Mouse (Mus musculus) liver, embryonic 14.5 days (tissue): ENCODE measurements around the gene Lzts2. TPM values are rescaled to one million over a fixed set of nuclear protein-coding genes. Genes with fewer than 3 reads are reported as not detected.
"Not testable (repeated sequence)": the region's sequence is repeated elsewhere in the genome, so short reads cannot be mapped to it uniquely, and the experiment has no call there.

Experiments
- ATAC-seq: fragments of 200-750 bp; cut with Nextera tagmentation; 2 replicates; pipeline ENCODE4 v1.8.0; 2017; ENCODE audit warnings: moderate number of reproducible peaks, mild to moderate bottlenecking, moderate library complexity; ENCODE audit not compliant: insufficient read depth
- DNase-seq, 3 experiments: peaks; one replicate each; pipeline ENCODE4 v3.0.0-alpha.2; 2012 to 2013; ENCODE audit warnings: low read depth in 3 of 3, low spot score in 3 of 3
- H3K27ac ChIP-seq: fragments of 300-500 bp; sonication (generic); 2 replicates; pipeline ENCODE4 v1.5.1; 2014; ENCODE audit warnings: moderate library complexity, mild to moderate bottlenecking, control low read depth, inconsistent platforms
- H3K27me3 ChIP-seq: fragments of 300-500 bp; sonication (generic); 2 replicates; pipeline ENCODE4 v1.6.1; 2014; ENCODE audit warnings: mild to moderate bottlenecking, low read length, moderate library complexity; ENCODE audit not compliant: control insufficient read depth, insufficient read depth
- H3K36me3 ChIP-seq: fragments of 300-500 bp; sonication (generic); replicated peaks from 2 replicates; pipeline ENCODE4 v1.6.1; 2014; ENCODE audit warnings: low read depth; ENCODE audit not compliant: control insufficient read depth, insufficient read depth
- H3K4me1 ChIP-seq, 2 experiments: fragments of 200-500 bp in 1 of 2; fragments of 300-500 bp in 1 of 2; sonication (generic) in 1 of 2; replicated peaks; 2 replicates each; pipeline ENCODE4 v1.6.1; 2012 to 2014; ENCODE audit warnings: antibody characterized with exemption in 1 of 2, inconsistent platforms in 1 of 2, low read length in 1 of 2; ENCODE audit not compliant: control insufficient read depth in 2 of 2, insufficient read depth in 2 of 2
- H3K4me2 ChIP-seq: fragments of 300-500 bp; sonication (generic); 2 replicates; pipeline ENCODE4 v1.6.1; 2014; ENCODE audit warnings: low read depth, mild to moderate bottlenecking, control low read depth, moderate library complexity
- H3K4me3 ChIP-seq, 2 experiments: fragments of 200-500 bp in 1 of 2; fragments of 300-500 bp in 1 of 2; sonication (generic) in 1 of 2; 2 replicates each; pipeline ENCODE4 v1.5.1; 2012 to 2014; ENCODE audit warnings: low read depth in 2 of 2, low read length in 2 of 2, mild to moderate bottlenecking in 2 of 2, control low read depth in 1 of 2, inconsistent platforms in 1 of 2, moderate library complexity in 1 of 2; ENCODE audit not compliant: insufficient read depth in 1 of 2
- H3K9ac ChIP-seq: fragments of 300-500 bp; sonication (generic); replicated peaks from 2 replicates; pipeline ENCODE4 v1.6.1; 2014; ENCODE audit warnings: mild to moderate bottlenecking, control low read depth, moderate library complexity
- H3K9me3 ChIP-seq: fragments of 300-500 bp; sonication (generic); 2 replicates; pipeline ENCODE4 v1.6.1; 2016; ENCODE audit warnings: low read length, mixed read lengths; ENCODE audit not compliant: control insufficient read depth
- CTCF ChIP-seq: IDR thresholded peaks from 2 replicates; pipeline ENCODE4 v1.5.1; 2016; ENCODE audit warnings: antibody characterized with exemption, low read depth, control low read depth
- EP300 ChIP-seq: IDR thresholded peaks from 2 replicates; pipeline ENCODE4 v1.6.1; 2016; ENCODE audit warnings: antibody characterized with exemption, low read depth
- WGBS: fragments of 180-500 bp; shearing (Covaris S2); extraction: QIAGEN DNeasy Blood & Tissue Kit; methylation state at CpG from one replicate; pipeline ENCODE4 v1.1.7; 2014; ENCODE audit not compliant: insufficient replicate concordance; 5-methylcytosine and 5-hydroxymethylcytosine counted together
- polyA plus RNA-seq, 2 experiments: library from polyadenylated mRNA; depleted of rRNA in 1 of 2; stranded (reverse) in 1 of 2; unstranded in 1 of 2; fragments of >200 nt; fragmentation: Nextera tagmentation in 1 of 2; extraction: Ambion mirVana in 1 of 2; gene quantifications; 2 replicates each; pipeline versions ENCODE4 v1.2.1 to v1.2.3; 2012 to 2014

Gene Lzts2
- polyA plus RNA-seq, 2 experiments, result 3.7 to 4.8 TPM

- no peak overlapping the region for H3K27ac ChIP-seq
- ATAC-seq, result no peak
- H3K4me2 ChIP-seq, result no peak overlapping the region
- H3K9ac ChIP-seq, result no peak overlapping the region
- TF ChIP-seq EP300 (no peak), CTCF (peak; percentile 45)
- no peaks in the 10 kb centered on the region for H3K27me3 ChIP-seq
- peaks cover 0 to 2% of the 10 kb centered on the region in 2 experiments; a peak in 1 of 4 replicates for H3K4me1 ChIP-seq
- no peak overlapping the region for H3K4me3 ChIP-seq
- DNase-seq, result no peak
- no peaks in the 10 kb centered on the region for H3K36me3 ChIP-seq
- H3K9me3 ChIP-seq, result no peaks in the 10 kb centered on the region
- 51% methylated on average over 17 of the region's 17 CpGs for WGBS
These were observed 18.5 kb downstream of the Lzts2 start for GRCm38 (mm10) chr19:45032570-45033332.

- peaks cover 2% of the 10 kb centered on the region for H3K27me3 ChIP-seq
These were observed 22.7 kb downstream of the Lzts2 start for GRCm38 (mm10) chr19:45036867-45037266.

GRCm38 (mm10) chr19:45038198-45038597, 24.0 kb downstream of the Lzts2 start:
- not testable (repeated sequence) for H3K36me3 ChIP-seq, H3K27ac ChIP-seq, H3K4me2 ChIP-seq, H3K4me3 ChIP-seq, ATAC-seq, H3K9ac ChIP-seq, H3K27me3 ChIP-seq, DNase-seq, H3K9me3 ChIP-seq, H3K4me1 ChIP-seq
- WGBS, result 73% methylated on average over 7 of the region's 7 CpGs

More at GRCm38 (mm10) chr19:45036867-45037266, 22.7 kb downstream of the Lzts2 start:
- TF ChIP-seq EP300 (no peak), CTCF (peak; percentile 88)
- no peak overlapping the region for H3K27ac ChIP-seq
- no peak overlapping the region for H3K4me2 ChIP-seq
- no peaks in the 10 kb centered on the region for H3K36me3 ChIP-seq
- ATAC-seq, result 0 out of 2 replicates have a peak, but pooled peaks have one; percentile 19
- DNase-seq, result no peak
- no peak overlapping the region for H3K4me3 ChIP-seq
- no peaks in the 10 kb centered on the region for H3K4me1 ChIP-seq
- WGBS, result 25% methylated on average over 16 of the region's 16 CpGs
- no peaks in the 10 kb centered on the region for H3K9me3 ChIP-seq
- no peak overlapping the region for H3K9ac ChIP-seq

- Histone ChIP-seq H3K9ac (no peak overlapping the region), H3K27me3 (peaks cover 14% of the 10 kb centered on the region), H3K27ac (no peak overlapping the region), H3K9me3 (no peaks in the 10 kb centered on the region), H3K4me3 (no peak overlapping the region), H3K36me3 (no peaks in the 10 kb centered on the region), H3K4me2 (no peak overlapping the region), H3K4me1 (no peaks in the 10 kb centered on the region)
- DNase-seq (no peak), ATAC-seq (no peak)
- WGBS, result 33% methylated on average over 13 of the region's 13 CpGs
- TF ChIP-seq CTCF (no peak), EP300 (no peak)
These were observed 26.0 kb downstream of the Lzts2 start for GRCm38 (mm10) chr19:45040214-45040613.

DNA sequence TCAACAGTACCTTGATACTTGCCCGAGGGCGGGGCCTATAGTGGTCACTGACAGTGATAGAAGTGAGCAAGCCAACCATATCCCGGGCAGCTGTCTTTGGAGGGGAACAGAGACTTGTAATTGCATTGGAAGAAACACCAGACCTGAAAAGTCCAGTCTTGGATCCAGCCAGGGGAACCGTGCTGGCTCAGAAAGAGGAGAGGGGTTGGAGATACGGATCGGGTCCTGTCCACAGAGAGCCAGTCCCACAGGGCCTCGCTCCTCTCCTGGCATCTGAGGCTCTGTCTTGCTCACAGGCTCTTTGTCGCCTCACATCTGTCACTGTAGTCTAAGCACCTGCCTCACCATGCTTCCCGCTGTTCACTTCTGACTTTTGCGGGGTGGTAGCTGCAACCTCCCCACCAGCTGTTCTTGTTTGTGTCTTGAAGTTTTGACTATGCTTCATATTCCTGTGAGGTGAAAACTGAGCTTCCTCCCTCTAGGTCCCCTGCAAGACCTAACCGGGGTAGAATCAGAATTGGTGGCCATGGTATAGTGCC, 30.2 kb downstream of the Lzts2 start:
- Histone ChIP-seq H3K36me3 (no peaks in the 10 kb centered on the region), H3K27me3 (peaks cover 25% of the 10 kb centered on the region)
- DNase-seq, result no peak

More for the DNA sequence above, 30.2 kb downstream of the Lzts2 start:
- H3K27ac ChIP-seq, result no peak overlapping the region
- 53% methylated on average over 11 of the region's 11 CpGs for WGBS
- no peak for ATAC-seq
- TF ChIP-seq CTCF, result no peak
- no peak for TF ChIP-seq EP300
- H3K4me3 ChIP-seq, result no peak overlapping the region
- peaks cover 0 to 19% of the 10 kb centered on the region in 2 experiments; a peak in 2 of 4 replicates for H3K4me1 ChIP-seq
- H3K9me3 ChIP-seq, result no peaks in the 10 kb centered on the region
- no peak overlapping the region for H3K9ac ChIP-seq
- H3K4me2 ChIP-seq, result no peak overlapping the region
